Mouse (Mus musculus) intestine, embryonic 14.5 days (tissue): ENCODE measurements around the gene Gmppb. TPM values are rescaled to one million over a fixed set of nuclear protein-coding genes. Genes with fewer than 3 reads are reported as not detected.

Experiments
- ATAC-seq: fragments of 200-750 bp; cut with Nextera tagmentation; replicated peaks from 2 replicates; pipeline ENCODE4 v1.8.0; 2017; ENCODE audit warnings: low read depth, moderate number of reproducible peaks, moderate TSS enrichment, moderate library complexity; ENCODE audit not compliant: low FRiP score, low TSS enrichment
- DNase-seq: peaks from one replicate; pipeline ENCODE4 v3.0.0-alpha.2; 2018; ENCODE audit warnings: low spot score
- H3K27ac ChIP-seq: fragments of 300-500 bp; sonication (generic); 2 replicates; pipeline ENCODE4 v1.5.1; 2014; ENCODE audit warnings: low read depth, mild to moderate bottlenecking, control low read depth
- H3K27me3 ChIP-seq: fragments of 300-500 bp; sonication (generic); replicated peaks from 2 replicates; pipeline ENCODE4 v1.6.1; 2014; ENCODE audit warnings: low read length, control low read depth; ENCODE audit not compliant: control insufficient read depth, insufficient read depth
- H3K36me3 ChIP-seq: fragments of 300-500 bp; sonication (generic); 2 replicates; pipeline ENCODE4 v1.6.1; 2014; ENCODE audit warnings: low read length, control low read depth; ENCODE audit not compliant: control insufficient read depth, insufficient read depth
- H3K4me1 ChIP-seq: fragments of 300-500 bp; sonication (generic); replicated peaks from 2 replicates; pipeline ENCODE4 v1.6.1; 2014; ENCODE audit warnings: low read length, control low read depth, mixed read lengths; ENCODE audit not compliant: control insufficient read depth, insufficient read depth
- H3K4me2 ChIP-seq: fragments of 300-500 bp; sonication (generic); 2 replicates; pipeline ENCODE4 v1.6.1; 2014; ENCODE audit warnings: low read length
- H3K4me3 ChIP-seq: fragments of 300-500 bp; sonication (generic); 2 replicates; pipeline ENCODE4 v1.5.1; 2014; ENCODE audit warnings: low read depth, low read length, control low read depth, mixed read lengths
- H3K9ac ChIP-seq: fragments of 300-500 bp; sonication (generic); 2 replicates; pipeline ENCODE4 v1.6.1; 2014; ENCODE audit warnings: mild to moderate bottlenecking, low read length
- H3K9me3 ChIP-seq: fragments of 300-500 bp; sonication (generic); 2 replicates; pipeline ENCODE4 v1.6.1; 2016; ENCODE audit warnings: low read length, control low read depth; ENCODE audit not compliant: control insufficient read depth
- WGBS: fragments of 180-500 bp; shearing (Covaris S2); extraction: QIAGEN DNeasy Blood & Tissue Kit; methylation state at CpG from one replicate; pipeline ENCODE4 v1.1.7; 2014; 5-methylcytosine and 5-hydroxymethylcytosine counted together
- polyA plus RNA-seq: library from polyadenylated mRNA; unstranded; fragments of >200 nt; fragmentation: Nextera tagmentation; extraction: Ambion mirVana; gene quantifications from 2 replicates; pipeline ENCODE4 v1.2.1, GENCODE M21; 2014

The Gmppb gene
- polyA plus RNA-seq, 1 experiment from 2014 or later: 33.5 TPM

- no peak overlapping the region for H3K4me2 ChIP-seq
- peaks cover 4% of the 10 kb centered on the region; the same call in 1 of the 2 replicates for H3K4me1 ChIP-seq
- DNase-seq: no peak
- no peak overlapping the region for H3K9ac ChIP-seq
- H3K27me3 ChIP-seq: no peaks in the 10 kb centered on the region
- H3K27ac ChIP-seq: no peak overlapping the region
- H3K9me3 ChIP-seq: no peaks in the 10 kb centered on the region
- H3K4me3 ChIP-seq: no peak overlapping the region
- H3K36me3 ChIP-seq: peaks cover 32% of the 10 kb centered on the region
- ATAC-seq: no peak
- WGBS: 92% methylated on average over 1 of the region's 1 CpGs
Observed at GRCm38 (mm10) chr9:108020741-108021140, 28.3 kb upstream of the Gmppb start.

GRCm38 (mm10) chr9:108023216-108023615 is 25.8 kb upstream of the Gmppb start:
- Histone ChIP-seq H3K4me3 (no peak overlapping the region), H3K9me3 (no peaks in the 10 kb centered on the region), H3K4me2 (no peak overlapping the region), H3K27me3 (no peaks in the 10 kb centered on the region), H3K27ac (no peak overlapping the region), H3K36me3 (peaks cover 42% of the 10 kb centered on the region), H3K9ac (no peak overlapping the region), H3K4me1 (peaks cover 4% of the 10 kb centered on the region; the same call in 1 of the 2 replicates)
- ATAC-seq (no peak), DNase-seq (no peak)
- WGBS: 87% methylated on average over 3 of the region's 3 CpGs

- WGBS: 93% methylated on average over 3 of the region's 3 CpGs
- Histone ChIP-seq H3K4me2 (no peak overlapping the region), H3K27ac (no peak overlapping the region), H3K9me3 (no peaks in the 10 kb centered on the region), H3K36me3 (peaks cover 45% of the 10 kb centered on the region), H3K27me3 (no peaks in the 10 kb centered on the region), H3K9ac (no peak overlapping the region), H3K4me3 (no peak overlapping the region), H3K4me1 (no peaks in the 10 kb centered on the region)
- DNase-seq (no peak), ATAC-seq (no peak)
Observed at GRCm38 (mm10) chr9:108026584-108026983, 22.5 kb upstream of the Gmppb start.

GRCm38 (mm10) chr9:108027867-108028266 is 21.2 kb upstream of the Gmppb start:
- H3K4me3 ChIP-seq: no peak overlapping the region
- no peaks in the 10 kb centered on the region for H3K4me1 ChIP-seq
- H3K27ac ChIP-seq: no peak overlapping the region
- H3K9ac ChIP-seq: no peak overlapping the region
- H3K9me3 ChIP-seq: no peaks in the 10 kb centered on the region
- no peak for ATAC-seq
- 95% methylated on average over 3 of the region's 3 CpGs for WGBS
- H3K4me2 ChIP-seq: no peak overlapping the region
- H3K36me3 ChIP-seq: peaks cover 57% of the 10 kb centered on the region
- no peaks in the 10 kb centered on the region for H3K27me3 ChIP-seq
- DNase-seq: no peak

- Histone ChIP-seq H3K9ac (no peak overlapping the region), H3K4me3 (no peak overlapping the region), H3K4me1 (no peaks in the 10 kb centered on the region), H3K9me3 (no peaks in the 10 kb centered on the region), H3K27me3 (no peaks in the 10 kb centered on the region), H3K4me2 (no peak overlapping the region), H3K27ac (no peak overlapping the region), H3K36me3 (peaks cover 54% of the 10 kb centered on the region)
- no peak for ATAC-seq
- DNase-seq: no peak
- WGBS: 95% methylated on average over 5 of the region's 5 CpGs
Observed at GRCm38 (mm10) chr9:108032126-108032525, 16.9 kb upstream of the Gmppb start.

GRCm38 (mm10) chr9:108035331-108036156 is 13.5 kb upstream of the Gmppb start:
- Histone ChIP-seq H3K4me3 (no peak overlapping the region), H3K4me2 (no peak overlapping the region), H3K9ac (no peak overlapping the region), H3K9me3 (no peaks in the 10 kb centered on the region), H3K4me1 (no peaks in the 10 kb centered on the region), H3K36me3 (peaks cover 51% of the 10 kb centered on the region), H3K27me3 (no peaks in the 10 kb centered on the region), H3K27ac (no peak overlapping the region)
- DNase-seq (no peak), ATAC-seq (no peak)
- WGBS: 97% methylated on average over 2 of the region's 2 CpGs

- no peak overlapping the region for H3K27ac ChIP-seq
- H3K9ac ChIP-seq: no peak overlapping the region
- ATAC-seq (no peak), DNase-seq (no peak)
- peaks cover 64% of the 10 kb centered on the region for H3K36me3 ChIP-seq
- H3K27me3 ChIP-seq: no peaks in the 10 kb centered on the region
- H3K4me1 ChIP-seq: peaks cover 12% of the 10 kb centered on the region; the same call in 1 of the 2 replicates
- H3K4me2 ChIP-seq: no peak overlapping the region
- H3K9me3 ChIP-seq: no peaks in the 10 kb centered on the region
- 97% methylated on average over 8 of the region's 8 CpGs for WGBS
- H3K4me3 ChIP-seq: no peak overlapping the region
Observed at GRCm38 (mm10) chr9:108044751-108045492, 4.1 kb upstream of the Gmppb start.

GRCm38 (mm10) chr9:108046582-108046981 is 2.5 kb upstream of the Gmppb start:
- H3K4me2 ChIP-seq: no peak overlapping the region
- H3K9me3 ChIP-seq: no peaks in the 10 kb centered on the region
- H3K36me3 ChIP-seq: peaks cover 67% of the 10 kb centered on the region
- no peak overlapping the region for H3K27ac ChIP-seq
- H3K27me3 ChIP-seq: no peaks in the 10 kb centered on the region
- no peak for ATAC-seq
- no peak overlapping the region for H3K9ac ChIP-seq
- H3K4me1 ChIP-seq: peaks cover 15% of the 10 kb centered on the region; the same call in 1 of the 2 replicates
- no peak for DNase-seq
- no peak overlapping the region for H3K4me3 ChIP-seq
- 94% methylated on average over 4 of the region's 4 CpGs for WGBS
